ENCODE assay signal across 21 mouse cellular contexts in genomic region chr7:46557387-46557786, GRCm38 (mm10).
DNase-seq lines count a peak whose midpoint lies in the region; ATAC-seq and TF ChIP-seq lines count a peak whose summit lies in the region.
"Had no signal": no experiment of that assay in that cellular context is flagged by ENCODE, and none has a peak within 500 bp of the region (broad histone marks: within the 10 kb centered on the region; RNA-seq: fewer than 3 reads in every experiment).

No protein-coding gene starts in this region.

- 88% methylated on average over 11 of the region's 11 CpGs for WGBS in forebrain, embryonic 10.5 days
- 87% methylated on average over 11 of the region's 11 CpGs for WGBS in forebrain, postnatal 0 days
- WGBS in neural tube, embryonic 13.5 days: 77% methylated on average over 11 of the region's 11 CpGs

- H3K36me3 ChIP-seq in forebrain, embryonic 10.5 days (replicated peaks): no peaks in the 10 kb centered on the region
- H3K36me3 ChIP-seq in forebrain, postnatal 0 days (ENCODE audit: insufficient read depth): no peaks in the 10 kb centered on the region; the same call in 1 of the 2 replicates
- H3K36me3 ChIP-seq in neural tube, embryonic 13.5 days: no peaks in the 10 kb centered on the region
- H3K36me3 ChIP-seq: embryonic facial prominence, embryonic 10.5 days; heart, embryonic 15.5 days; limb, embryonic 12.5 days; liver, embryonic 12.5 days had no signal

- no peak for TF ChIP-seq CTCF in forebrain, postnatal 0 days (IDR thresholded peaks at IDR 0.05; ENCODE audit: low read depth)

- H3K4me3 ChIP-seq in forebrain, embryonic 10.5 days: no peak overlapping the region
- H3K4me3 ChIP-seq in forebrain, postnatal 0 days (ENCODE audit: low read depth, low read length): no peak overlapping the region
- H3K4me3 ChIP-seq in neural tube, embryonic 13.5 days: no peak overlapping the region
- H3K4me3 ChIP-seq: embryonic facial prominence, embryonic 10.5 days; heart, adult 2 months; heart, embryonic 15.5 days; limb, embryonic 12.5 days; liver, embryonic 12.5 days had no signal

- no peak overlapping the region for H3K4me2 ChIP-seq in forebrain, postnatal 0 days (ENCODE audit: low read depth)
- no peak overlapping the region for H3K4me2 ChIP-seq in neural tube, embryonic 13.5 days
- H3K4me2 ChIP-seq: heart, embryonic 15.5 days; limb, embryonic 12.5 days; liver, embryonic 12.5 days had no signal

- no peak for ATAC-seq in forebrain, postnatal 0 days
- no peak for ATAC-seq in neural tube, embryonic 13.5 days (ENCODE audit: low read depth)
- ATAC-seq: activated CD4-positive, CD25-positive, alpha-beta regulatory T cell, adult 4 months had no signal

- H3K27ac ChIP-seq in forebrain, embryonic 10.5 days: peak overlapping the region; percentile 81
- H3K27ac ChIP-seq in forebrain, postnatal 0 days (ENCODE audit: low read depth, low read length): no peak overlapping the region
- peak overlapping the region; percentile 76; the same call in 1 of the 2 replicates for H3K27ac ChIP-seq in neural tube, embryonic 13.5 days (replicated peaks)
- H3K27ac ChIP-seq: embryonic facial prominence, embryonic 10.5 days; heart, adult 2 months; heart, embryonic 15.5 days; limb, embryonic 12.5 days; liver, embryonic 12.5 days had no signal

- no peaks in the 10 kb centered on the region for H3K27me3 ChIP-seq in forebrain, embryonic 10.5 days (ENCODE audit: poor library complexity, severe bottlenecking)
- no peaks in the 10 kb centered on the region for H3K27me3 ChIP-seq in forebrain, postnatal 0 days (ENCODE audit: insufficient read depth, low read length)
- no peaks in the 10 kb centered on the region for H3K27me3 ChIP-seq in neural tube, embryonic 13.5 days
- H3K27me3 ChIP-seq: heart, embryonic 15.5 days; limb, embryonic 12.5 days; liver, embryonic 12.5 days had no signal

- DNase-seq in adrenal gland, postnatal 14 days: peak; percentile 0
- no peak for DNase-seq in adrenal gland, adult 8-10 months
- no peak for DNase-seq in forebrain, embryonic 10.5 days (ENCODE audit: extremely low spot score, low spot score)
- DNase-seq in forebrain, postnatal 0 days: no peak
- DNase-seq in neural tube, embryonic 10.5 days (ENCODE audit: extremely low spot score, low spot score): no peak
- DNase-seq in layer of hippocampus, postnatal 36 days: no peak
- DNase-seq: adrenal gland, postnatal 10 days; gastrocnemius, postnatal 36 days; heart, adult 2 months; heart, postnatal 36 days; kidney, postnatal 10 days; lung, adult 2 months; lung, postnatal 14 days; thymus, adult 18-20 months; thymus, postnatal 36 days had no signal

- H3K9me3 ChIP-seq in forebrain, embryonic 10.5 days: no peaks in the 10 kb centered on the region
- no peaks in the 10 kb centered on the region for H3K9me3 ChIP-seq in forebrain, postnatal 0 days (ENCODE audit: low read length)
- no peaks in the 10 kb centered on the region for H3K9me3 ChIP-seq in neural tube, embryonic 13.5 days
- H3K9me3 ChIP-seq: embryonic facial prominence, embryonic 10.5 days; heart, embryonic 15.5 days; limb, embryonic 12.5 days; liver, embryonic 12.5 days had no signal

- H3K4me1 ChIP-seq in forebrain, embryonic 10.5 days: peaks cover 43% of the 10 kb centered on the region
- H3K4me1 ChIP-seq in forebrain, postnatal 0 days (ENCODE audit: insufficient read depth): no peaks in the 10 kb centered on the region
- H3K4me1 ChIP-seq in neural tube, embryonic 13.5 days (replicated peaks): peaks cover 48% of the 10 kb centered on the region
- H3K4me1 ChIP-seq: limb, embryonic 12.5 days had no signal

- no peak overlapping the region for H3K9ac ChIP-seq in forebrain, postnatal 0 days
- no peak overlapping the region for H3K9ac ChIP-seq in neural tube, embryonic 13.5 days
- H3K9ac ChIP-seq: heart, embryonic 15.5 days; limb, embryonic 12.5 days; liver, embryonic 12.5 days had no signal
